Mouse (Mus musculus): ENCODE results near the gene Ank3. TPM values are rescaled to one million over a fixed set of nuclear protein-coding genes. Genes with fewer than 3 reads are reported as not detected.
"Not testable (repeated sequence)": the region's sequence is repeated elsewhere in the genome, so short reads cannot be mapped to it uniquely, and the experiment has no call there.

Gene Ank3
- total RNA-seq, 2 experiments from 2014 or later = 77.7 to 83.4 TPM

- intact Hi-C loops (cut with DNase I) = not testable (repeated sequence)
- peak; percentile 37 to 43 for DNase-seq
Observed at GRCm38 (mm10) chr10:69910304-69910703, 511.7 kb downstream of the Ank3 start.

- DNase-seq; intact Hi-C loops (cut with DNase I): not testable (repeated sequence)
Observed at GRCm38 (mm10) chr10:69910726-69911125, 512.2 kb downstream of the Ank3 start.

- intact Hi-C loops (cut with DNase I) = no loop called here
- no peak for DNase-seq
Observed at GRCm38 (mm10) chr10:69915566-69915965, 517.0 kb downstream of the Ank3 start.

GRCm38 (mm10) chr10:69916205-69916604 is 517.6 kb downstream of the Ank3 start:
- DNase-seq = no peak
- intact Hi-C loops (cut with DNase I) = no loop called here

GRCm38 (mm10) chr10:69916689-69917435 is 518.3 kb downstream of the Ank3 start:
- intact Hi-C loops (cut with DNase I) = no loop called here
- DNase-seq = peak; percentile 29 to 49

GRCm38 (mm10) chr10:69917711-69918110 is 519.1 kb downstream of the Ank3 start:
- intact Hi-C loops (cut with DNase I) = no loop called here
- DNase-seq = no peak

- no peak for DNase-seq
- intact Hi-C loops (cut with DNase I) = no loop called here
Observed at GRCm38 (mm10) chr10:69918461-69919151, 520.0 kb downstream of the Ank3 start.

GRCm38 (mm10) chr10:69919152-69919492 is 520.5 kb downstream of the Ank3 start:
- intact Hi-C loops (cut with DNase I) = no loop called here
- DNase-seq = no peak

- no peak for DNase-seq
- intact Hi-C loops (cut with DNase I) = loop anchor here (5.0 kb wide), 1 partner anchor 43 kb away; no protein-coding TSS in a partner anchor
Observed at GRCm38 (mm10) chr10:69919746-69920145, 521.2 kb downstream of the Ank3 start.

- intact Hi-C loops (cut with DNase I) = loop anchor here (5.0 kb wide), 1 partner anchor 40 kb away; no protein-coding TSS in a partner anchor
- DNase-seq = no peak
Observed at GRCm38 (mm10) chr10:69922076-69922475, 523.5 kb downstream of the Ank3 start.

GRCm38 (mm10) chr10:69923801-69924200 is 525.2 kb downstream of the Ank3 start:
- no peak for DNase-seq
- intact Hi-C loops (cut with DNase I) = loop anchor here (5.0 kb wide), 1 partner anchor 38 kb away; no protein-coding TSS in a partner anchor

- peak; percentile 28 to 60 for DNase-seq
- intact Hi-C loops (cut with DNase I) = loop anchor here (5.0 kb wide), 1 partner anchor 38 kb away; no protein-coding TSS in a partner anchor
Observed at GRCm38 (mm10) chr10:69924321-69924720, 525.7 kb downstream of the Ank3 start.

- peak; percentile 13 to 43 for DNase-seq
- intact Hi-C loops (cut with DNase I) = loop anchor here (5.0 kb wide), 1 partner anchor 37 kb away; no protein-coding TSS in a partner anchor
Observed at GRCm38 (mm10) chr10:69924845-69925244, 526.3 kb downstream of the Ank3 start.

- intact Hi-C loops (cut with DNase I) = no loop called here
- peak; percentile 44 to 53 for DNase-seq
Observed at GRCm38 (mm10) chr10:69925285-69926157, 526.9 kb downstream of the Ank3 start.

GRCm38 (mm10) chr10:69926158-69926882 is 527.7 kb downstream of the Ank3 start:
- intact Hi-C loops (cut with DNase I) = no loop called here
- no peak for DNase-seq

- DNase-seq = no peak
- intact Hi-C loops (cut with DNase I) = no loop called here
Observed at GRCm38 (mm10) chr10:69927012-69927411, 528.4 kb downstream of the Ank3 start.

- intact Hi-C loops (cut with DNase I) = no loop called here
Observed at GRCm38 (mm10) chr10:69928358-69928757, 529.8 kb downstream of the Ank3 start.

GRCm38 (mm10) chr10:69930503-69930902 is 531.9 kb downstream of the Ank3 start:
- DNase-seq = no peak
- intact Hi-C loops (cut with DNase I) = no loop called here

More at GRCm38 (mm10) chr10:69928358-69928757, 529.8 kb downstream of the Ank3 start:
- DNase-seq = no peak

GRCm38 (mm10) chr10:69936443-69937067 is 538.0 kb downstream of the Ank3 start:
- intact Hi-C loops (cut with DNase I) = no loop called here
- DNase-seq = no peak
